Mouse (Mus musculus): ENCODE results near the gene Tjp3.

DNA sequence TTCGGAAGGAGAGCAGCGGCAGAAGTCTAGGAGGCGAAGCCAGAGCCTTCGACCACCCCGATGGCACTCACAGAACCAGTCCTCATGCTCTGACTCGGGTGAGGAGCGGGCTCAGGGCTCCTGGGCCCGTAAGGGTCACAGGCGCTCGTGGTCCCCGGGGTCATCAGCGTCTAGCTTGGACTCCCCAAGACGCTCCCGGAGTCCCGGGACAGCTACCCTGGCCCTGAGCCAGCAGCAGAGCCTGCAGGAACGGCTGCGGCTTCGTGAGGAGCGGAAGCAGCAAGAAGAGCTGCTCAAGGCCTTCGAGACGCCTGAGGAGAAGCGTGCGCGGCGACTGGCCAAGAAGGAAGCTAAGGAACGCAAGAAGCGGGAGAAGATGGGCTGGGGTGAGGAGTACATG is 31.1 kb upstream of the Tjp3 start:
- TF ChIP-seq MAFK (IDR thresholded peaks at IDR 0.05; ENCODE audit: insufficient read depth, low read depth, low read length): no peak
- TF ChIP-seq ZNF384 (IDR thresholded peaks at IDR 0.05; ENCODE audit: low read depth, low read length): no peak
